Mouse (Mus musculus) layer of hippocampus, adult 9-11 months (tissue): ENCODE measurements at regions not wholly inside any gene's neighbourhood (a gene's known extent, or its start where the extent isn't known, plus 50 kb on each side); places are given as distances from the start of the nearest gene placed in this dataset.

Experiments
- DNase-seq: peaks from one replicate; pipeline ENCODE4 v3.0.0; 2022

DNA sequence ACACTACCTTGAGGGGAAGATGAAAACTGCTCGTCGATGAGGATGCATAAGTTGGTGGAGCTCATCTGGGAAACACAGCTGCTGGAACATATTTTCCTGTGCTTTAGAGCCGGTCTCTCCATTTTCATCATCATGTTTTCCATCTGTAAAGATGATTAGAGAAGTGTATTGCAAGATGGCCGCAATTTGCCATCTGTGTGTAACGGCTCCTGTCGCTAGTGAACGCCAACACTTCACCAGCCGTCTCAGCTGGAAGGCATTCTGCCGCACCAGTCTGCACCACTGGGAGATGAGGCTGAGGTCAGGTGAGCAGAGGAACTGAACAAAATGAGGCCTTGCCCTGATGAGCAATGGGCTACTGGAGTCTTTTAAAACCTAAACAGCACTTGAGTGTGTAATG lies 57.4 kb downstream of the Gm21962 start:
- peak; percentile 42 for DNase-seq

DNA sequence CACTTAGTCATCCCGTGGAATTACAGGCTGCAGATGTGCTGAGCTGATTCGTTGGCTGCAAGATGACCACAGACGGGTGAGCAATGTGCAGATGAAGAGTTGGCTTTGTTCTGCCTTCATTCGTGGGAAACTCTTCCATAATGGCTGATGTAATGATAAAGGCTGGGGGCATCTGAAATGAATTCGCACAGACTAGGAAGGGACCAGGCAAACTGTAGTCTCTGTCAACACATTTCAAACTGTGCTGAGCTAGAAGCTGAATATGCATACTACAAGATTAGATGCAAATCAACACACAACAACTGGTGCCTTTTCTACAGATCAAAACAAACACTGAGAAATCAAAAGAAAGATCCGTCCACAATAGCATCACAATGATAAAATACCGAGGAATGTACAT lies 58.1 kb downstream of the Gm21962 start:
- DNase-seq, result no peak

DNA sequence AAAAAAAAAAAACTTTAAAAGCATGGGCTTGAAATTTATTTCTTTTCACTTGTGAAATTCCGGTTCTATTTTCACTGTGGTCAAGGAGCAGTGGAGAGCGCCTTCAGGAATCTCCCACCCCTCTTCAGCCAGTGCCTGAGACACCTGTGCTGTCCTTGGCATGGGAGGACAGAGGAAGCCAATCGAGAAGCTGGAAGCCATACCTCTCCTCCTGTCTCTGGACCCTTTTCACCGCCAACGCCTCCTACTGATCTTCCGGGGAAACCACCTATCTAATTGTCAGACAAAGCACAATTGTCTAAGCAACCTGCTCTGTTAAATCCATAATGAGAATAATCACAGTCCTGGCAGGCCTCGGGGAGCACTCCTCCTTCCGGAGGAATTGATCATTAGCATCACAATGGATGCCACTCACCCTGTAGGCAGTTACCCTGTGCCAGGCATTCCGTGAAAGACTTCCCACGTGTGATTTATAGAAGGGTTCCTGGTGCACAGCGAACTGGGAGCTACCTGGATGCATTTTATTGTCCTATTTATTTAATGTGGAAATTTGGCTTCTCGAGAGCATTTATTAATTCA lies 66.0 kb downstream of the Gm21962 start:
- DNase-seq, result no peak

- no peak for DNase-seq
These were observed 70.2 kb downstream of the Gm21962 start for GRCm38 (mm10) chr3:137741528-137741927.

- no peak for DNase-seq
These were observed 70.8 kb downstream of the Gm21962 start for GRCm38 (mm10) chr3:137742119-137742518.

DNA sequence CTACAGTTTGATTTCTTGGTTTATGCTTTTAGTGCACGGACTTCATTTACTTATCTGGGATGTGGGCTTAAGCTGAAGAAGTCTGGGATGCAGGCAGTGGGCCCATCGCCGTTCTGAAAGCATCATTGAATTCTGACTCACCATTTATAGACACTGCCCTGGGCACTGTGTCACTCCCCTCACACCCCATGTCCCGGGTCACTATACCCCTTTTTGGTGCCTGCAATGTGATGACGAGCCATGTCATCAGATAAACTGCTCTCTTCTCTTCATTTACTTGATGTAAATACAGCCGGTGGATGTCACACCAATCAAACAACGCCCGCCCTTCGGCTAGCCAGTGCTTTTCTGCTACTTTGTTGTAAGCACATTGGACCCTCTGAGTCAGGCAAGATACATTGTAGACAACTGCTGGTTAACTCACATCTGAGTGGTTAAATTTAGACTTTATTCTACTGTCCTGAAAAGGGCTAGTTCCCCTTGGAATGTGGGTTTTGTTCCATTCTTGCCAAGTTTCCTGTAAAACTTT lies 80.5 kb downstream of the Gm21962 start:
- DNase-seq, result no peak

DNA sequence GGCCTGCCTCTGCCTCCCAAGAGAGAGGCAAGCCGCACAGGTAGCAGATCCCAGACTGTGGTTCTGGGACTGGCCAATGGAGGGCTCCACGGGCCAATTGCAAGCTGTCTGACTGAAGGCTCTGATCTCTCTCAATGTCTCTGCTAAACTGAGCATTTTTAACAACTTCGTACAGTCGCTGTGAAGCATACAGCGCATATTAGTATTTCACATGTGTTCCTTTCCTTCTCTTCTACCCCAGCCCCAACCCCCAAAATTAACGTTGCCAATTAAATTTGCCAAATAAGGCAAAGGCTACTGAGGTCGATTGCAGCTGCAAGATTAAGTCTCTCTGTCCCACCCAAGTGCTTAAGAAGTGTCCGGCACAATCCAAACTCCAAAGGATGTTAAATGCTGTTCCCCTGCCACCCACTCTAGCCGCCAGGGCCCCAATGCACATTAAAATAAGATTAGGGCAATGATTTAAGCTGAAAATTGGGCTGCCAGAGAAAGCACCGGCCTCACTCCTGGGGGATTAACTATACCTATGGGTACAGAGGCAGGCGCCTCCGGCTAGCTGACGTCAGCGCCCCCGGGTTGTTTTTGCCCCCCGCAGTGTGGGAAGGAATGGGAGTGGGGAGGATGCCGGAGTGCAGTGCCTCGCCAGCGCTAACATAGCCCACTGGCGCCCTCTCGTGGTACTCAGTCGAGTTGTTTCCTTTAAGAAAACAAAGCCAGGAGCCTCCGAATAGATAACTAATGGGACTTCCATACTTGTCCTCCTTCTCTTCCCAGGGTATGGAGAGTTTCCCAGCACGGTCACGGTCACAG lies 81.3 kb downstream of the Gm21962 start:
- DNase-seq, result peak; percentile 81

DNA sequence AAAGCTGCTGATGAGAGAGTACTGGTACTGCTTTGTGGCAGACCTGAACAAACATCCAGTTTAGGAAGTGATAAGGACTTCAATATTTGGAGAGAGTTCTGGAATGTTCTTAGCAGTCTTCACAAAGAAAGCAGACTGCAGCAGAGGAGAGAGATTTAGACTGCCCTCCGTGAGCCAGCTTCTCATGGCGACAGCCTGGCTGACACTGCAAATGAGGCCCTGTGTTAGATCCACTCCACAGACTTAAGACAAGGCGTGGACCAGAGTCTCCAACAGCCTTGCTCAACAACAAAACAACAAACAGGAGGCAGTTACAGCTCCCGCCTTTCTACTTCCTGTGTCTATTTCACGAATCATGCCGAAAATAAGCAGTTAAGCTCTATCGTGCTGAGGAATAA lies 81.9 kb downstream of the Gm21962 start:
- DNase-seq, result no peak

- no peak for DNase-seq
These were observed 84.1 kb downstream of the Gm21962 start for GRCm38 (mm10) chr3:137755391-137755790.

GRCm38 (mm10) chr3:137762213-137762884 lies 91.0 kb downstream of the Gm21962 start:
- DNase-seq, result no peak

- DNase-seq, result no peak
These were observed 92.1 kb downstream of the Gm21962 start for GRCm38 (mm10) chr3:137763406-137763805.

DNA sequence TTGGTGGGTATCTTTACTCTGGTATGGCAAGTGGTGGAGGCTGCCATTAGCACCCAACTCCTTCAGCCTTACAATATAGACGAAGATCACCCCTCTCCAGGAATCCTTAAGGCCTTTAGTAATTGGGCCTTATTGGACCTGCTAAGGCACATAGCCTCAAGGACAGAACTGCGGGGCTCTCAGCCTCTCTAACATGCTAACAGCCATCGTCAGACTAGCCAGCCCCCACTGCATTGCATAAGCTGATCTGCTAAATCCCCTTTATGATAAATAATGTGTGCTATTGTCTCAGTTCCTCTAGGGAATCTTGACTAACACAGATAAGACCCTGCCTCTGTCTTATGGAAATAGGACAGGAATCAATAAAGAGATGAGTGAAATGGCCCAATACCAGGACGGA lies 95.7 kb upstream of the H2afz start:
- DNase-seq, result no peak

GRCm38 (mm10) chr3:137775076-137775849 lies 89.0 kb upstream of the H2afz start:
- DNase-seq, result no peak

- DNase-seq, result no peak
These were observed 86.2 kb upstream of the H2afz start for GRCm38 (mm10) chr3:137778113-137778512.

- no peak for DNase-seq
These were observed 84.3 kb upstream of the H2afz start for GRCm38 (mm10) chr3:137780029-137780428.

DNA sequence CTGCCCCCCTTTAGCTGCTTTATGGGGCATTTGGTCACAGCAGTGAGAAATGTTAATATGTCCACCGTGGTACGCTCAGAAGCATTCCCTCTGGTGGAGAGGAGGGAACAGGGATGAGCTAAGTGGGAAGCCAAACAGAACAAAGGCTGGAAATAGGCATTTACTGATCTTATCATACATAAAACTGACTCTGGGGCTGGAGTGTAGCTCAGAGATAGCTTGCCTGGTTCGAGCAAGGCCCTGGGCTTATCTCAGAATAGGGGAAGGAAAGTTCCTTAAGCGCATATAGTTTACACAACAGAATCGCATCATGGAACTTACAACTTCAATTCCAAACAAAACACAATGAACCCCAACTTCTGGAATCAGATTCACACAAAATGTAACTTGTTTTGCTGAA lies 81.5 kb upstream of the H2afz start:
- no peak for DNase-seq

DNA sequence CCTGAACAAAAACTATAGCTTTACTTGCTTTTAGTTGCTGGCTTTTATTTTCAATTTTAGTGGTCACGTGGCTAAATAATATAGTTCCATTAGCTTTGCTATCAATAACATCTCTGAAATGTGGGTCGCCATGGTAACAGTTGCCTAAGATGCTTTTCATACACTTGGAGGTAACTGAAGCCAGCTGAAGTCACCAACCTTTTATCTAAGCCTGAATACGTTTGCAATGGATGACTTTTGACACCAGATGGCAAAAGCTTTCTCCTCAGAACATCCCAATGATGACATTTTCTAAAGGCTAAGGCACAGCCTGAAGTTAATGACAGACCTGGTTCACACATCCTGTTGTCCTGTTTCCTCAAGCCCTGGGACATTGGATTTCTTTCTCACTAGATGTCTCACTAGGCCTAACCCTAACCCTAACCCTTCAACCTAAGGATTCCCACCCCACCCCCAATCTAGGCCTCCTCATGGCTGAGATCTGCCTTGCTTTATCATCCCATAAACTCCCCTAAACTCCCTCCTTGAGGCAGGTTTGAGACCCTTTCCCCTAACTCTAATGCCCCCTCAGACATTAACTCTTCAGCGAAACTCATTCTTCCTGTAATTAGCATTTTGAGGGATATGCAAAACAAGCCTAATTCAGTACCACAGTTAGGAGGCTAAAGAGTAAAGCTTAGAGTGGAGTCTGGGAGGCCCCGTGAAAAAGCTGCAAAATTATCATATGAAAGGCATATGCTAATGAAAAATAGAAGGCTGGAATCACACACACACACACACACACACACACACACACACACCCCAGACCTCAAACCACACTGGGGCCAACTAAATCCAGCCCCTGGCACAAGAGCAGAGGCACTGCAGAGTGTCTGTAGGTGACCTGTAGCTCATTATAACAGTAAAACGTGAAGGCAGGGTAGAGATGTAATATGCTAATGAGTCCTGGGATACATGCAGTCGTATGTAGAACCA lies 80.1 kb upstream of the H2afz start:
- DNase-seq, result peak; percentile 26

DNA sequence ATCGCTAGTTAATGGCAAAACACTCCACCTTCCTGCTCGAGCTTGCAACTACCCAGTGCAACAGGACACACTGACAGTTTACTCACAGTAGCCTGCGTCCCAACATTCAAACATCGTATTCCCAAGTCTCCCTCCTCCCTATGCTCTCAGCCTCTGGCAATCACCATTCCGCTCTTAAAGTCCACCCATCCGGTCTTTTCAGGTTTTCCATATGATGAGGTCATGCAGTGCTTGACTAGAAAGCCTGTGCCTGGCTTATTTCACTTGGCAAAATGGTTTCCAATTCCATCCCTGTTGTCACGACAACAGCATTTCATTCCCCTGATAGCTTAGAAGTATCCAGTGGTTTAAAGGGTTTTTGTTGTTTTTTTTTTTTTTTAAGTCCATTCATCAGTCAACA lies 79.1 kb upstream of the H2afz start:
- DNase-seq, result no peak

GRCm38 (mm10) chr3:137785871-137786270 lies 78.4 kb upstream of the H2afz start:
- DNase-seq, result no peak

- no peak for DNase-seq
These were observed 74.6 kb upstream of the H2afz start for GRCm38 (mm10) chr3:137789671-137790070.

- DNase-seq, result no peak
These were observed 73.9 kb upstream of the H2afz start for GRCm38 (mm10) chr3:137790340-137790739.
